Comparison of ENCODE assay signal across 8 mouse cellular contexts in the genomic region with DNA sequence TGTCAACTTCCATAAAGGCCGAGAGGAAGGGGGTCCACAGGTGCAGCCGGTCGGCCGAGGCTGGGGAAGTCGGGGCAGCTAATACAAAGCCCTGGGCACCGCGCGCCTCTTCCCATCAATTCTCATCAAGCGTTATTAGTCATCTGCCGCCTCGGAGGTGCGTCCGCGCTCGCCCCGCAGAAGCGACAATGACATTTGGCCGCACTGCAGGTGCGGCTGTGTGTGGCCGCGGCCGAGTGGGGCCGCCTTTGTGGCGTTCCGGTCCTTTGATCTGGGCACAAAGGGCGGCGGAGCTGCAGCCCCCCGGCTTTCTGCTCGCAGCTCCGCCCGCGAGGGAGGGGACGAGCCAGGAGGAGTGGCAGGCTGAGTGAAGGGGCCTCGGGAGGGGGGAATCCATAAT. TPM values are rescaled to one million over a fixed set of nuclear protein-coding genes. Genes with fewer than 3 reads are reported as not detected.
DNase-seq lines count a peak whose midpoint lies in the region; ATAC-seq and TF ChIP-seq lines count a peak whose summit lies in the region.

No protein-coding gene starts in this region.

- under 1% methylated on average over 34 of the region's 34 CpGs for WGBS in lung, embryonic 15.5 days
- WGBS in hindbrain, embryonic 14.5 days: under 1% methylated on average over 34 of the region's 34 CpGs
- under 1% methylated on average over 34 of the region's 34 CpGs for WGBS in liver, adult 2 months
- WGBS in stomach, embryonic 15.5 days: under 1% methylated on average over 34 of the region's 34 CpGs

- no peaks in the 10 kb centered on the region for H3K79me2 ChIP-seq in liver, adult 2 months (ENCODE audit: control insufficient read depth, insufficient read depth, low read length)

- no peaks in the 10 kb centered on the region for H3K36me3 ChIP-seq in lung, embryonic 15.5 days
- no peaks in the 10 kb centered on the region for H3K36me3 ChIP-seq in hindbrain, embryonic 14.5 days (replicated peaks; ENCODE audit: control insufficient read depth, insufficient read depth)
- H3K36me3 ChIP-seq in liver, adult 2 months (ENCODE audit: control insufficient read depth, insufficient read depth, low read length): no peaks in the 10 kb centered on the region
- H3K36me3 ChIP-seq in stomach, embryonic 15.5 days: no peaks in the 10 kb centered on the region

- H3K27me3 ChIP-seq in lung, embryonic 15.5 days: peaks cover 45% of the 10 kb centered on the region
- H3K27me3 ChIP-seq in hindbrain, embryonic 14.5 days (ENCODE audit: control insufficient read depth, insufficient read depth, low read length): peaks cover 24% of the 10 kb centered on the region
- H3K27me3 ChIP-seq in liver, adult 2 months (ENCODE audit: control insufficient read depth, insufficient read depth, low read length): no peaks in the 10 kb centered on the region
- peaks cover 10% of the 10 kb centered on the region for H3K27me3 ChIP-seq in stomach, embryonic 15.5 days (replicated peaks)

- DNase-seq in lung, postnatal 25 days (ENCODE audit: low spot score): no peak
- peak; percentile 40 for DNase-seq in hindbrain, embryonic 14.5 days (ENCODE audit: low spot score)
- DNase-seq in liver, adult 2 months (ENCODE audit: extremely low read depth, low read depth, low spot score): no peak
- DNase-seq in gastrocnemius, adult 18-20 months (ENCODE audit: low spot score): no peak

- no peak for TF ChIP-seq CTCF in liver, adult 2 months (IDR thresholded peaks at IDR 0.05; ENCODE audit: low read depth, low read length)

- peak overlapping the region; percentile 71 for H3K4me2 ChIP-seq in lung, embryonic 15.5 days
- peak overlapping the region; percentile 97 for H3K4me2 ChIP-seq in hindbrain, embryonic 14.5 days (replicated peaks)
- H3K4me2 ChIP-seq in stomach, embryonic 15.5 days: peak overlapping the region; percentile 93

- no peak for TF ChIP-seq POLR2A in liver, adult 2 months (IDR thresholded peaks at IDR 0.05; ENCODE audit: extremely low read depth, insufficient read depth, low read length)

- no peak for ATAC-seq in lung, embryonic 15.5 days (ENCODE audit: borderline replicate concordance, extremely low read depth, low FRiP score, low TSS enrichment)
- no peak; the same call in 1 of the 2 replicates for ATAC-seq in hindbrain, embryonic 14.5 days (ENCODE audit: low FRiP score)
- ATAC-seq in stomach, embryonic 15.5 days (ENCODE audit: insufficient read depth, low FRiP score, low read depth): no peak
- no peak for ATAC-seq in megakaryocyte-erythroid progenitor cell, adult 5-6 weeks (replicated peaks; ENCODE audit: low FRiP score, low TSS enrichment, poor library complexity, severe bottlenecking)
- no peak for ATAC-seq in inflammation-experienced regulatory T-cells, adult 6 months

- 0 out of 2 replicates have a peak, but pooled peaks cover 7% of the 10 kb centered on the region for H3K4me1 ChIP-seq in lung, embryonic 15.5 days
- H3K4me1 ChIP-seq in hindbrain, embryonic 14.5 days (replicated peaks; ENCODE audit: control insufficient read depth, insufficient read depth, low read length): 0 out of 2 replicates have a peak, but pooled peaks cover 12% of the 10 kb centered on the region
- peaks cover 8% of the 10 kb centered on the region; the same call in 1 of the 2 replicates for H3K4me1 ChIP-seq in liver, adult 2 months (ENCODE audit: control insufficient read depth, insufficient read depth, low read length)
- peaks cover 13% of the 10 kb centered on the region; the same call in 1 of the 2 replicates for H3K4me1 ChIP-seq in stomach, embryonic 15.5 days

- H3K9me3 ChIP-seq in lung, embryonic 15.5 days: no peaks in the 10 kb centered on the region
- no peaks in the 10 kb centered on the region for H3K9me3 ChIP-seq in hindbrain, embryonic 14.5 days (ENCODE audit: control insufficient read depth, low read length)
- H3K9me3 ChIP-seq in stomach, embryonic 15.5 days: no peaks in the 10 kb centered on the region

- no peak overlapping the region for H3K27ac ChIP-seq in lung, embryonic 15.5 days
- H3K27ac ChIP-seq in hindbrain, embryonic 14.5 days: no peak overlapping the region
- no peak overlapping the region for H3K27ac ChIP-seq in liver, adult 2 months (replicated peaks; ENCODE audit: insufficient read depth, low read depth, low read length)
- no peak overlapping the region for H3K27ac ChIP-seq in stomach, embryonic 15.5 days

- H3K9ac ChIP-seq in lung, embryonic 15.5 days: no peak overlapping the region
- peak overlapping the region; percentile 57 for H3K9ac ChIP-seq in hindbrain, embryonic 14.5 days
- H3K9ac ChIP-seq in liver, adult 2 months (ENCODE audit: low read depth, low read length): peak overlapping the region; percentile 66
- no peak overlapping the region for H3K9ac ChIP-seq in stomach, embryonic 15.5 days

- H3K4me3 ChIP-seq in lung, embryonic 15.5 days: peak overlapping the region; percentile 35
- peak overlapping the region; percentile 45 for H3K4me3 ChIP-seq in hindbrain, embryonic 14.5 days (replicated peaks; ENCODE audit: low read length)
- peak overlapping the region; percentile 43; the same call in 1 of the 2 replicates for H3K4me3 ChIP-seq in liver, adult 2 months (ENCODE audit: insufficient read depth, low read depth, low read length)
- peak overlapping the region; percentile 46 for H3K4me3 ChIP-seq in stomach, embryonic 15.5 days (replicated peaks)

RNA-seq across cellular contexts. Expression of a gene that starts 37.5 kb away (rescaled TPM):
- polyA plus RNA-seq in lung, embryonic 15.5 days (2015; fragmentation: Nextera tagmentation; extraction: Ambion mirVana): 0.10 and 0.21 TPM in 2 replicates
- polyA plus RNA-seq in hindbrain, embryonic 14.5 days (2014; fragmentation: Nextera tagmentation; extraction: Ambion mirVana): 9.7 and 9.9 TPM in 2 replicates
- 6.2 and 9.5 TPM in 2 replicates for total RNA-seq in liver, adult 2 months (2014; rRNA removed)
- polyA plus RNA-seq in liver, adult 2 months (2012; rRNA removed): 19.4 and 22.7 TPM in 2 replicates
- polyA plus RNA-seq in stomach, embryonic 15.5 days (2015; fragmentation: Nextera tagmentation; extraction: Ambion mirVana): 1.2 and 1.4 TPM in 2 replicates
- total RNA-seq in megakaryocyte-erythroid progenitor cell, adult 5-6 weeks (2014; fragmentation: Nextera tagmentation): not detected in 2 replicates
- total RNA-seq in megakaryocyte-erythroid progenitor cell, adult 5-6 weeks (2017): not detected in 2 replicates
- not detected for total RNA-seq in gastrocnemius, adult 18-20 months (2021)
- not detected for polyA plus RNA-seq in inflammation-experienced regulatory T-cells, adult 6 months (2017; shearing (Covaris generic))

Comparison
In these comparisons a context has a peak if more than half of its experiments do, and no peak if none do; other contexts are left out.
1. H3K9ac ChIP-seq: peak in hindbrain, embryonic 14.5 days (single experiment) and liver, adult 2 months (single experiment); none in lung, embryonic 15.5 days (single experiment) and stomach, embryonic 15.5 days (single experiment).
2. Peak in every context shown above with its lines, with median percentiles within 50 percentile points of each other: H3K4me2 ChIP-seq and H3K4me3 ChIP-seq.